Mouse (Mus musculus) forebrain, embryonic 15.5 days (tissue): Measurements from ENCODE around the gene Rpl13a. TPM values are rescaled to one million over a fixed set of nuclear protein-coding genes. Genes with fewer than 3 reads are reported as not detected.
"Not testable (repeated sequence)": the region's sequence is repeated elsewhere in the genome, so short reads cannot be mapped to it uniquely, and the experiment has no call there.

Source experiments
- ATAC-seq: fragments of 200-750 bp; cut with Nextera tagmentation; replicated peaks from 2 replicates; pipeline ENCODE4 v1.8.0; 2017; ENCODE audit warnings: mild to moderate bottlenecking, moderate TSS enrichment, moderate library complexity
- H3K27ac ChIP-seq: fragments of 300-500 bp; sonication (generic); replicated peaks from 2 replicates; pipeline ENCODE4 v1.5.1; 2015; ENCODE audit warnings: mild to moderate bottlenecking, inconsistent platforms
- H3K27me3 ChIP-seq: fragments of 300-500 bp; sonication (generic); 2 replicates; pipeline ENCODE4 v1.6.1; 2015; ENCODE audit warnings: inconsistent platforms
- H3K36me3 ChIP-seq: fragments of 300-500 bp; sonication (generic); 2 replicates; pipeline ENCODE4 v1.6.1; 2015; ENCODE audit warnings: mild to moderate bottlenecking, inconsistent platforms
- H3K4me1 ChIP-seq: fragments of 300-500 bp; sonication (generic); 2 replicates; pipeline ENCODE4 v1.6.1; 2015; ENCODE audit warnings: inconsistent platforms
- H3K4me2 ChIP-seq: fragments of 300-500 bp; sonication (generic); replicated peaks from 2 replicates; pipeline ENCODE4 v1.6.1; 2015; ENCODE audit warnings: mild to moderate bottlenecking, inconsistent platforms
- H3K4me3 ChIP-seq: fragments of 300-500 bp; sonication (generic); 2 replicates; pipeline ENCODE4 v1.5.1; 2015; ENCODE audit warnings: mild to moderate bottlenecking, inconsistent platforms
- H3K9ac ChIP-seq: fragments of 300-500 bp; sonication (generic); replicated peaks from 2 replicates; pipeline ENCODE4 v1.6.1; 2015; ENCODE audit warnings: mild to moderate bottlenecking, inconsistent platforms
- H3K9me3 ChIP-seq: fragments of 300-500 bp; sonication (generic); 2 replicates; pipeline ENCODE4 v1.6.1; 2016; ENCODE audit warnings: inconsistent platforms
- WGBS: fragments of 180-500 bp; shearing (Covaris S2); methylation state at CpG from one replicate; pipeline ENCODE4 v1.1.7; 2015; ENCODE audit warnings: mixed read lengths; 5-methylcytosine and 5-hydroxymethylcytosine counted together
- polyA plus RNA-seq: library from polyadenylated mRNA; unstranded; fragments of >200 nt; fragmentation: Nextera tagmentation; extraction: Ambion mirVana; gene quantifications from 2 replicates; pipeline ENCODE4 v1.2.1, GENCODE M21; 2015

Rpl13a gene
- polyA plus RNA-seq, 1 experiment from 2014 or later: 890 TPM

DNA sequence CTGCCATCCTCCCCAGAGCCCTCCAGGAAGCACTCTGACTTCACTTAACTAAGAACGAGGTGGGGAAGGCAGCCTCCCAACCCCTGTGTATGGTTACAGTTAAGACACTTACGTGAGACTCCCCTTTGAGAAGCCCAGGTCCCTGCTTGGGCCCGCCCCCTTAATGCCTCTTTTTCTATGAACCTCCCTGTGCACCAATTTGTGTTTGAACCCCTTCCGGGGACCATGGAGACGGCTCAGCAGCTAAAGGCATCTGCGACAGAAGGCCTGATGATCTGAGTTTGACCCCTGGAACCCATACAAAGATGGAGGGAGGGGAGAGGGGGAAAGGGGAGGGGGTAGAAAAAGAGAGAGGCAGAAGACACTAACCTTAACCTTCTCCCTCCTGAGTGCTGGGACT is 22.1 kb downstream of the Rpl13a start:
- no peak overlapping the region for H3K4me2 ChIP-seq
- no peak for ATAC-seq
- WGBS: 32% methylated on average over 6 of the region's 6 CpGs

GRCm38 (mm10) chr7:45105491-45105890 is 23.1 kb downstream of the Rpl13a start:
- Histone ChIP-seq H3K4me2 (no peak overlapping the region), H3K27ac (no peak overlapping the region), H3K9me3 (no peaks in the 10 kb centered on the region), H3K27me3 (no peaks in the 10 kb centered on the region), H3K36me3 (no peaks in the 10 kb centered on the region), H3K4me3 (no peak overlapping the region), H3K4me1 (no peaks in the 10 kb centered on the region), H3K9ac (no peak overlapping the region)
- no peak for ATAC-seq
- 82% methylated on average over 8 of the region's 8 CpGs for WGBS

More for the DNA sequence above, 22.1 kb downstream of the Rpl13a start:
- Histone ChIP-seq H3K4me1 (no peaks in the 10 kb centered on the region), H3K4me3 (no peak overlapping the region), H3K9me3 (no peaks in the 10 kb centered on the region), H3K36me3 (no peaks in the 10 kb centered on the region), H3K9ac (no peak overlapping the region), H3K27me3 (no peaks in the 10 kb centered on the region), H3K27ac (no peak overlapping the region)

GRCm38 (mm10) chr7:45104941-45105340 is 23.6 kb downstream of the Rpl13a start:
- H3K4me1 ChIP-seq: no peaks in the 10 kb centered on the region
- H3K4me3 ChIP-seq: no peak overlapping the region
- no peak for ATAC-seq
- H3K27ac ChIP-seq: no peak overlapping the region
- no peaks in the 10 kb centered on the region for H3K9me3 ChIP-seq
- H3K4me2 ChIP-seq: no peak overlapping the region
- no peaks in the 10 kb centered on the region for H3K36me3 ChIP-seq
- H3K27me3 ChIP-seq: no peaks in the 10 kb centered on the region
- H3K9ac ChIP-seq: no peak overlapping the region
- WGBS: 83% methylated on average over 5 of the region's 5 CpGs

- 70% methylated on average over 7 of the region's 7 CpGs for WGBS
- H3K4me3 ChIP-seq: no peak within 1 kb of the TSS
- no peak within 1 kb of the TSS for H3K4me2 ChIP-seq
- H3K9ac ChIP-seq: no peak within 1 kb of the TSS
- no peaks in the 10 kb centered on the region for H3K27me3 ChIP-seq
- no peak for ATAC-seq
- no peaks in the 10 kb centered on the region for H3K4me1 ChIP-seq
- no peaks in the 10 kb centered on the region for H3K9me3 ChIP-seq
- H3K36me3 ChIP-seq: no peaks in the 10 kb centered on the region
- H3K27ac ChIP-seq: no peak within 1 kb of the TSS
Measured at GRCm38 (mm10) chr7:45103652-45104180, 24.8 kb downstream of the Rpl13a start, which contains the start of gene Fcgrt. Fcgrt (minus strand) TSS chr7:45103851.

- H3K4me2 ChIP-seq: no peak overlapping the region
Measured at GRCm38 (mm10) chr7:45102940-45103585, 25.5 kb downstream of the Rpl13a start.

GRCm38 (mm10) chr7:45102441-45102840 is 26.1 kb downstream of the Rpl13a start:
- Histone ChIP-seq H3K36me3 (no peaks in the 10 kb centered on the region), H3K9me3 (no peaks in the 10 kb centered on the region), H3K4me3 (no peak overlapping the region), H3K9ac (no peak overlapping the region), H3K4me1 (no peaks in the 10 kb centered on the region), H3K4me2 (no peak overlapping the region), H3K27ac (no peak overlapping the region), H3K27me3 (no peaks in the 10 kb centered on the region)
- 92% methylated on average over 11 of the region's 11 CpGs for WGBS
- ATAC-seq: no peak

More at GRCm38 (mm10) chr7:45102940-45103585, 25.5 kb downstream of the Rpl13a start:
- Histone ChIP-seq H3K9ac (no peak overlapping the region), H3K4me3 (no peak overlapping the region), H3K9me3 (no peaks in the 10 kb centered on the region), H3K4me1 (no peaks in the 10 kb centered on the region), H3K27me3 (no peaks in the 10 kb centered on the region), H3K36me3 (no peaks in the 10 kb centered on the region), H3K27ac (no peak overlapping the region)
- no peak for ATAC-seq
- 87% methylated on average over 9 of the region's 9 CpGs for WGBS

DNA sequence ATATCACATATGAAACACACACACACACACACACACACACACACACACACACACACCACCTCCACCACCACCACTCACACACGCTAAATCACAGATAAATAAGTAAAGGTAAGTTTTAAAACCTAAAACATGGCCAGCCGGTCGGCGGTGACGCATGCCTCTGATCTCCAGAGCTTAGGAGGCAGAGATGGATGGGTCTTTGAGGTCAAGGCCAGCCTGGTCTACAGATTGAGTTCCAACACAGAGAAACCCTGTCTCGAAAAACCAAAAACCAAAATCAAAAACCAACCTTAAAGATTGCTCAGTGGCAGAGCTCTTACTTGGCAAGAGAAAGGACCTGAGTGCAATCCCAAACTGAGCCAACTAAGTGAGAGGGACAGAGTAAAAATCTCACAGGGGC is 28.5 kb downstream of the Rpl13a start:
- Histone ChIP-seq H3K9me3 (no peaks in the 10 kb centered on the region), H3K4me1 (no peaks in the 10 kb centered on the region), H3K36me3 (no peaks in the 10 kb centered on the region), H3K27ac (no peak overlapping the region), H3K4me3 (no peak overlapping the region), H3K4me2 (no peak overlapping the region), H3K27me3 (no peaks in the 10 kb centered on the region), H3K9ac (no peak overlapping the region)
- WGBS: 90% methylated on average over 6 of the region's 6 CpGs
- no peak for ATAC-seq

DNA sequence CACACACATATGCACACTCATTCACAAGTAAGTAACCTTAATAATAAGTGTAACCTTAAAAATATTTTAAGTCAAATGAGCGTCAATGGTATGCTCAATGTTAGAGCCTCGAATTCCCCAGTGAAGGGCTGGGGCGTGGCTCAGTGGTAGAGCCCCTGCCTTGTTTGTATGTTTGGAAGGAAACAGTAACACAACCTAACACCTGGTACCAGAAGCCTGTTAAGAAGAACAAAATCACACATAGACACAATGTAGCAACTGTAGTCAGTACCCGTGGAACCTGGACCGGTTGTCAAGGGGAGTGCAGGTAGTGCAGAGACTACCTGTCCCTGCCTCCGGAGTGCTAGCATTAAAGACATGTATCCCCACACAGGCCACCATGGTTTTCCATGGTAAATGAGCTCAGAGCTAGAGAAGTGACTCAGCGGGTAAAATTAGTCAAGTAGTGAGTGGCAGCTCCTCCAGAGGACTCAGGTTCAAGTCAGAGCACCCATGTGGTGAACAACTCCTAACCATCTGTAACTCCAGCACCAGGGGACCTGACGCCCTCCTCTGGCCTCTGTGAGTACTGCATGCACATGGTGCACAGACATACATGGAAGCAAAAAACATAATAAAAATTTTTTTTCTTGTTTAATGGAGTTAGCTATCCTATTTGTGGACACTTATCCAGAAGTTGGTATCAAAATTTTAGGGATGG is 29.9 kb downstream of the Rpl13a start:
- no peaks in the 10 kb centered on the region for H3K9me3 ChIP-seq
- no peak overlapping the region for H3K9ac ChIP-seq
- H3K4me1 ChIP-seq: no peaks in the 10 kb centered on the region
- no peak for ATAC-seq
- H3K27ac ChIP-seq: no peak overlapping the region
- no peaks in the 10 kb centered on the region for H3K36me3 ChIP-seq
- H3K4me3 ChIP-seq: no peak overlapping the region
- WGBS: 91% methylated on average over 8 of the region's 8 CpGs
- no peak overlapping the region for H3K4me2 ChIP-seq
- no peaks in the 10 kb centered on the region for H3K27me3 ChIP-seq

- Histone ChIP-seq H3K4me3 (no peak overlapping the region), H3K4me1 (no peaks in the 10 kb centered on the region), H3K9me3 (no peaks in the 10 kb centered on the region), H3K36me3 (no peaks in the 10 kb centered on the region), H3K9ac (no peak overlapping the region), H3K27me3 (no peaks in the 10 kb centered on the region), H3K27ac (no peak overlapping the region), H3K4me2 (no peak overlapping the region)
- 47% methylated on average over 6 of the region's 6 CpGs for WGBS
- ATAC-seq: no peak
Measured at GRCm38 (mm10) chr7:45097479-45097878, 31.1 kb downstream of the Rpl13a start.

DNA sequence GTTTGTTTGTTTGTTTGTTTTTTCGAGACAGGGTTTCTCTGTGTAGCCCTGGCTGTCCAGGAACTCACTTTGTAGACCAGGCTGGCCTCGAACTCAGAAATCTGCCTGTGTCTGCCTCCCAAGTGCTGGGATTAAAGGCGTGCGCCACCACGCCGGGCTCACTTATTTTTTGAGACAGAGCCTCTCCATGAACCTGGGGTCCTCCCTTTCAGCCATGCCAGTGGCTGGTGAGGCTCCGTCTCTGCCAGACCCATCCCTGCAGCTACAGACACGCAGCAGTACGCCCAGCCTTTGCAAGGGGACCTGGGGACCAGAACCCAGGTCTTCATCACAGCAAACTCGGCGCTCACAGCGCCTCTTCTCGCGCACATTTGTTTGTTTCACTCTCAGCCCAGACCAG is 32.6 kb downstream of the Rpl13a start:
- not testable (repeated sequence) for H3K9ac ChIP-seq, ATAC-seq, H3K4me2 ChIP-seq, H3K9me3 ChIP-seq, H3K36me3 ChIP-seq, H3K27me3 ChIP-seq, H3K27ac ChIP-seq, H3K4me3 ChIP-seq
- peaks cover 12% of the 10 kb centered on the region for H3K4me1 ChIP-seq
- 90% methylated on average over 14 of the region's 14 CpGs for WGBS

GRCm38 (mm10) chr7:45095367-45095766 is 33.2 kb downstream of the Rpl13a start:
- no peak overlapping the region for H3K4me3 ChIP-seq
- WGBS: 90% methylated on average over 6 of the region's 6 CpGs
- H3K36me3 ChIP-seq: no peaks in the 10 kb centered on the region
- H3K27me3 ChIP-seq: no peaks in the 10 kb centered on the region
- H3K9ac ChIP-seq: no peak overlapping the region
- no peaks in the 10 kb centered on the region for H3K9me3 ChIP-seq
- ATAC-seq: no peak
- no peak overlapping the region for H3K27ac ChIP-seq
- no peak overlapping the region for H3K4me2 ChIP-seq
- H3K4me1 ChIP-seq: peaks cover 13% of the 10 kb centered on the region

DNA sequence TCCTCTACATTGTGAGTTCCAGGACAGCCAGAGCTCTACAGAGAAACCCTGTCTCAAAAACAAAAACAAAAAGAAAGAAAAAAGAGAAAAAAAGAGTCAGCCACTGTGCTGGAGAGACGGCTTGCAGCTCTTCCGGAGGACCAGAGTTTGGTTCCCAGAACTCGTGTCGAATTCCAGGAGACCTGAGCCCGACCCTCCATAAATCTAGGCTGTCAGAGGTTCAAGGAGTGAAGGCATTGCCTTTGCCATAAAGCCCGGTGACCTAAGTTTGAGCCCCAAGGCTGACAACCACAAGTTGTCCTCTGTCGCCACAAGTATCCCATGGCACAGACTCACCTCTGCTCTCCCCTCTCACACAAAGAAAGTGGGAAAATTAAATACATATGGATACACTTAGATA is 34.4 kb downstream of the Rpl13a start:
- H3K9ac ChIP-seq: no peak overlapping the region
- no peak for ATAC-seq
- H3K4me1 ChIP-seq: peaks cover 13% of the 10 kb centered on the region
- H3K27ac ChIP-seq: no peak overlapping the region
- no peaks in the 10 kb centered on the region for H3K9me3 ChIP-seq
- WGBS: 82% methylated on average over 7 of the region's 7 CpGs
- no peak overlapping the region for H3K4me3 ChIP-seq
- H3K27me3 ChIP-seq: no peaks in the 10 kb centered on the region
- H3K36me3 ChIP-seq: no peaks in the 10 kb centered on the region
- no peak overlapping the region for H3K4me2 ChIP-seq
